Mouse (Mus musculus) neural tube, embryonic 10.5 days (tissue): ENCODE measurements around the gene Phxr2.

Experiments used
- DNase-seq: peaks from one replicate; pipeline ENCODE4 v3.0.0-alpha.2; 2017; ENCODE audit warnings: low spot score; ENCODE audit errors: extremely low spot score

Phxr2 gene

DNA sequence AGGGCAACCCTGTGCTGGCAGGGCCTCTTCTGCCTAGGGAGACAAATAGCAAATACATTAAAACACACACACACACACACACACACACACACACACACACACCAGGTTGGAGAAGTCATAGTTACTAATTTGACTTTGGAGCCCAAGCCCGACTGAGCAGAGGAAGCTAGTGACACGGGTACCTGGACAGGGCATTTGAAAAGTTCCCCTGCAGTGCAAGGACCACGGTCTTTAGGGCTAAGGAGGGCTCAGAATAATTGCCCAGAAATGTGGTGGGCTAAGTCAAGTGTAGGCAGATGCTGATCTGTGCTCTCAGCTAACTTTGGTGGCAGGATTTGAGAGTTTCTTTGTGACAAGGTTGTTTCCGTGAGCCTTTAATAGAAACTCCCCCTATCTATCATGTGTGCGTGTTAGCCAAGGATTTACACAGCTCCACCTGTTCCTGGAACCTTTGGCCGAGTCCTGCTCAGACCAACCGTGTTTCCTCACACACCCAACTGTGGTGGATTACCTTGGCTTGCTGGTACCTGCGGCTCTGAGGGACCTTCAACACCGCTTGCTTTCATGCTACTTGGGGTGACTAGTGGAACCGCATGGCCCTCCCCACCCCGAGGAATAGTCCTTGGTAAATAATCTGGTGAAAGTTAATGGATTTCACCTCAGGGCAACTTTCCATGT is 6.6 kb upstream of the Phxr2 start:
- no peak for DNase-seq

DNA sequence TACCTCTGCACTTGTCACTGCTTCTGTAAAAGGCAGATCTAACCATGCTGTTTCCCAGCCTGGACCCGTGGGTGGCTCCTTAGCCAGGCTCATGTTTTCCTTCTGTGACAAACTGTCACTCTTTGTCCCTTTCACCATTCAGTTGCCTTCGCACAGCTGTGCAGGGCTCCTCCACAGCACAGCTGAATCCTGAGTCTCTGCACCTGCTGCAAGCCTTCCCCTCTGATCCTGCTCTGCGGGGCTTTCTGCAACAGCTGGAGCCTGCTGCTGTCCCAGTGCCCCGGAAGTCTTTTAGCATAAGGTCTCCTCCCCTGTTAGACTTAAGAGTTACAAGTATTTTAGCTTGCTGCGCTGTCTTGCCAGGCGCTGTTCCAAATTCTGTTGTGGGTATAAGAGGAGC is 6.1 kb upstream of the Phxr2 start:
- DNase-seq: no peak

- no peak for DNase-seq
Observed at GRCm38 (mm10) chr10:99131298-99131697, 5.2 kb upstream of the Phxr2 start.

- no peak for DNase-seq
Observed at GRCm38 (mm10) chr10:99130611-99131010, 4.5 kb upstream of the Phxr2 start.

DNA sequence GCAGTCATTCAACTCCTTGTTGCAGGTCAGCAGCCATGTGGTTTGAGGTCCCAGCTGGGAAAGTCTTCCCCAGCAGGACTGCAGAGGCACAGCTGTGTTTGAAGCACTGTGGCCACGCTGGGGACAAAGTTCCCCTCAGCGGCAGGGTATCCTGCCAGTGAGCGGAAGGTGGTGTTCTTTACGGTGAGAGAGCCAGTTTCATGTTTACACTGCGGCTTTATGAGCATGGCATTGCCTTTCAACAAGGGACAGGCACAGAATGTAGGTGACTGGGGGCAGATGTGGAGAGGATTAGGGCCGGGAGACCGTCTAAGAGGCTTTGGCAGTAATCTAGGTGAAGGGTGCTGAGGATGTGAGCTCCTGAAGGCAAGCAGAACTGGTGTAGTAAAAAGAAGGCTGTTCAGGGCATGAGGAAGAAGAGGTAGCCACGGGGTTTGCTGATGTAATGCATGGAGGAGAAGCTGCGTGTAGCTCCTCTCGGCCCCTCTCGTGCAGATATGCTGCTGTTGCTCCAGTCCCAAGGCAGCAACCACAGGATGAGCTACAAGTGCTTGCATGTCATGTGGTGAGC is 1.7 kb upstream of the Phxr2 start:
- no peak for DNase-seq

GRCm38 (mm10) chr10:99126954-99127353 is 829 bp upstream of the Phxr2 start:
- no peak for DNase-seq

GRCm38 (mm10) chr10:99119471-99119870 is 6.7 kb downstream of the Phxr2 start:
- no peak for DNase-seq

GRCm38 (mm10) chr10:99118697-99119096 is 7.4 kb downstream of the Phxr2 start:
- no peak for DNase-seq

- DNase-seq: no peak
Observed at GRCm38 (mm10) chr10:99117876-99118275, 8.2 kb downstream of the Phxr2 start.

DNA sequence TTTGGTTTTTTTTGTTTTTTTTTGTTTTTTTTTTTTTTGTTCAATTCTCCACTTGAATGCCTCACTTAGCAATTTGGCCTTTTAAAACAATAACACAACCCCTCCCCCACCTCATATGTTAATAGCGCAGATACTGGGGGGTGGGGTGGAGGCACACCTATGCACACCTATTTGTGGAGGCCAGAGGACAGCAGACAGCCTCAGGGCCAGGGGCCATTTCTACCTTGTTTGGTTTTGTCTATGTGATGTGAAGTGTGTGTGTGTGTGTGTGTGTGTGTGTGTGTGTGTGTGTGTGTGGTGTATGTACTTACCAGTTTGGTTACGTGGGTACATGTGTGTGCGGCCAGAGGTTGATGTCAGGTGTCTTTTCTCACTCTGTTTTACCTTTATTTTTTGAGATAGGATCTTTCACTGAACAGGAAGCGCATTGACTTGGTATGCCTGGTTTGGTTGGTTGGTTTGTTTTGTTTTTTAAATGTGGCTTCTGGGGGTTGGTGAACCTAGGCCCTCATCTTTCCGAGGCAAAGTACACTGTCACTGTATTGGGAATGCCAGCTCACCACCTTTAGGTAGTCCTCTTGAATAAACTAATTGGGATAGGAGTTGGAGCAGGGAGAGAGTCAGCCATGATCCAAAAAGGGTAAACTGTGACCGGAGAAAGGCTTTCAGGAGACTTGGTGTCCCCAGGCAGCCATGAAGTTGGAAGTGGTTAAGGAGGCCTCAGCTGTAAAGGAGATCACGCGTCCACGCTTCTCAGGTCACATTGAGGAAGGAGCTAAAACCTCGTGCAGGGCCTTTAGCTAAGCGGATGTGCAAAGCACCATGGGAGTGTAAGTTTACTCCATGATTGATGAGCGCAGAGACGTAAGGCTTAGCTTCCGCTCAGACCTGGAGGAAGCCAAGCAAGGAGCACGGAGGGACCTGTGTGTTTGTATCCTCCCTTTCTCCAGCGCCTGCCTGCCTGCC is 9.2 kb downstream of the Phxr2 start:
- DNase-seq: no peak

GRCm38 (mm10) chr10:99116237-99116632 is 9.9 kb downstream of the Phxr2 start:
- peak; percentile 30 for DNase-seq

- peak; percentile 45 for DNase-seq
Observed at GRCm38 (mm10) chr10:99115471-99116236, 10.5 kb downstream of the Phxr2 start.

DNA sequence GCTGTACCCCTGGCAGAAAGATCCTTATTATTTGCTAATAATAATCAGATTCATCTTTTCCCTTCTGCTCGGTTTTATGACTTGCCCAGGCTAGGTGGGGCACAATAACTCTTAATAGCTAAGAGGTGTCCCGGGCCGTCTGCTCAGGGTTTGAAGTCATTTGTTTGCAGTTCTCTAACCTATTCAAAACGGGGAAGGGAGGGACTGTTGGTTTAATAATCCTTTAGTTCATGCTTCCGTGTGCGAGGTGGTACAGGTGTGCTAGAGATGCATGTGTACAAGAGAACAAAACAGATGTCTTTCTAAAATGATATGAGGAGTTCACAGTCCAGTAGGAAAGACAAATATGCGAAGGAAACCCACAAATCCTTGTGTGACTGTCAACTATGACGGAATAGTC is 11.8 kb downstream of the Phxr2 start:
- no peak for DNase-seq

DNA sequence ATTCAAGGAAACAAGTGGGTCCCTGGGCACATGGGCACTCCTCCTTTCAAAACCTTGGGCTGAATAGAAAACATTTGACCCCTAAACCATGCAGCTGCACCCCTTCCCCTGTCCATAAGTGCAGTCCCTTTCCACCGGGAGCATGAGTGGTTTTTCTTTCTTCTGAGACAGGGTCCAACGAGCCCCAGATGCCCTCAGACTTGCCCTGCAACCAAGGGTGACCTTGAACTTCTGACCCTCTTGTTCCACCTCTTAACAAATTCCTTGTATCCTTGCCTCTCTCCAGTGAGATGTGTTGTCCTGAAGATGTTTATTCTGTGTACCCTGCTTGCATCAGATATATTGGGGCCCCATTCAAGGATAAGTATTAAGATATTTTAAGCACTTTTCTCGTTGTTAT is 12.6 kb downstream of the Phxr2 start:
- DNase-seq: no peak

DNA sequence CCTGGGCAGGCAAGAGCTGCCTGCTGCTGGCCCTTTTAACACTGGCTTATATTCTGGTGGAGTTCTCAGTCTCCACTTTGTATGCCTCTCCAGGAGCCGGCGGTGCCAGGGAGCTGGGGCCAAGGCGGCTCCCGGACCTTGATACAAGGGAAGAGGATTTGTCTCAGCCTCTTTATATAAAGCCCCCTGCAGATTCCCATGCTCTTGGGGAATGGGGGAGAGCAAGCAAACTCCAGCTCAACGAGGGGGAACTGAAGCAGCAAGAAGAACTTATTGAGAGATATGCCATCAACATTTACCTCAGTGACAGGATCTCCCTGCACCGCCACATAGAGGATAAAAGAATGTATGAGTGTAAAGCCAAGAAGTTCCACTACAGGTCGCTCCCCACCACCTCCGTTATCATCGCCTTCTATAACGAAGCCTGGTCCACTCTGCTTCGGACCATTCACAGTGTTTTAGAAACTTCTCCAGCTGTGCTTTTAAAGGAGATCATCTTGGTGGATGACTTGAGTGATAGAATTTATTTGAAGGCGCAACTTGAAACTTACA is 17.6 kb downstream of the Phxr2 start:
- DNase-seq: no peak

DNA sequence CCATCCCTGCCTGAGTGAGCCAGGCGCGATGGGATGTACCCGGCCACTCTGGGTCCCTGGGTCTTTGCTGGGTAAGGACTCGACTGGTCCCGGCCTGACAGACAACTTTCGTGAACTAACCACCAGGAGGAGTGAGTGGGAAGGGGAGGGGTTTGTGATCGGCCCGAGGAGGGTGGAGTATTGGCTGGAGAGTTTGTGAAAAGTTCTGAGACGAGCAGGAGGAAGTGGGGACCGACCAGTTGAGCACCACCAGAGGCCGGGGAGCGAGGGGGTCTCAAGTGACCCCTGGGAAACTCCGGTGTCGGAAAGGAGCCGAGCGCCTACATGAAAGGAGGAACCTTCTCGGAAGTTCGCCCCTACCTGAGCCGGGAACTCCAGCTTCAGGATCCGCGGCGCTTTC is 18.2 kb downstream of the Phxr2 start, which contains the start of gene Galnt4:
TSS of gene Galnt4 (plus strand) at position 196 of the 400 bp plus-strand sequence.
- DNase-seq: peak; percentile 78

GRCm38 (mm10) chr10:99106703-99107631 is 19.2 kb downstream of the Phxr2 start, which contains the start of gene Poc1b:
TSS of gene Poc1b (plus strand) at chr10:99107036.
- peak; percentile 95 for DNase-seq

DNA sequence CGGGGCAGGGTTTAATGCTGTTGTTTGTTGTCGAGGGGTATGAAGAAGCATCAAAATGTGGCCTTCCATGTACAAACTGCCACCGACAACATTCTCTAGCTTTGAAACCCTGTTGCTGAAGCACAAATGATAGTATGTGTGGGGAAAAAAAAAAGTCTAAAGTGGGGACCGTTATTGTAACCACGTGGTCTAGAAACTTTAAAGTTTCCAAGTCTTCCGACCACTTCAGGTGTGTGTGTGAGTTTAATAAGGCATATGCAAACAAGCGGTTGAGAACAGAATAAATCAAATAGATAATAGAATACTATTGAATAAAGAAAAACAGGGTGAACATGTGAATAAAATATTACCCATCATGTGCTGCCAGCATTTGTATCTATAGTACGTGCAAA is 19.8 kb downstream of the Phxr2 start:
- DNase-seq: no peak

DNA sequence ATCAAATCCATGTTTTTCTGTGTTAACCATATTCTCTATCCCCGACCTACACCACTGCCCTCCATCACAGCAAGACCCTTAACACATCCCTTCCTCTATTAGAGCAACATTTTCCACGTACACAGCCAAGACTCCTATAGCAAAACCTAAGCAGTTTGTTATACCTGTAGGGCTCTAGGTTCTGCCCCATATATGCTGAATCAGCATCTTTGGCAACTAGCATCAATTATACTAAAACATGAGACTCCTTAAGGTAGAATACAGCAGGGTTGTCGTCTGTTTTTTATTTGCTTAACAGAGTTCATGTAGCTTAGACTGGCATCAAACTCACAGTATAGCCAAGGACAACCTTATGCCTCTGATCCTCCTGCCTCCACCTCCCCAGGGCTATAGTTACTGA is 20.6 kb downstream of the Phxr2 start:
- DNase-seq: no peak

DNA sequence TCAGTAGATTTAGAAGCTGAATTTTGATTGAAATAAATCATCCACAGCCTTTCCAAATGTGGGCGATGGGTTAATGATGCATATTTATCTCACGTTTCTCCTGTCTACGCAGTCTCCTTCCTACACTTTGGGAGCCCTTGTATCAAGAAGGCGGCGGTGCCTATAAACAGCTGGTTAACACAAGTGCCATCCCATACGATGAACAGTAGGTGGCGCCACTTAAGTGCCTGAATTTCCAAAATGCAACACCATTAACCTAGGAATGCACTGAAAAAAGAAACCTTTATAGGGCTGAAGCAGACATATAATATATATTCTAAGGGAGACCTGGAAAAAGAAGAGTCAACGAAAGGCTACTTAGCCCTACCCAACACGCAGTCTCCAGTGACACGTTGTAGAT is 28.8 kb downstream of the Phxr2 start:
- DNase-seq: no peak
